Mouse (Mus musculus) spleen, postnatal 36 days (tissue): ENCODE results near the gene Cdc42.

Experiments
- DNase-seq, 2 experiments: peaks; one replicate each; pipeline ENCODE4 v3.0.0; 2022; ENCODE audit warnings: low spot score in 2 of 2, mixed read lengths in 1 of 2

Gene Cdc42

GRCm38 (mm10) chr4:137285876-137286661, 71.5 kb downstream of the Cdc42 start:
- DNase-seq: no peak

GRCm38 (mm10) chr4:137283407-137283732, 74.2 kb downstream of the Cdc42 start:
- DNase-seq: no peak

- no peak for DNase-seq
Measured at GRCm38 (mm10) chr4:137282584-137283406, 74.7 kb downstream of the Cdc42 start.

- DNase-seq: no peak
Measured at GRCm38 (mm10) chr4:137282122-137282521, 75.4 kb downstream of the Cdc42 start.

- DNase-seq: no peak
Measured at GRCm38 (mm10) chr4:137281273-137281672, 76.2 kb downstream of the Cdc42 start.

- DNase-seq: no peak
Measured at GRCm38 (mm10) chr4:137279346-137279745, 78.2 kb downstream of the Cdc42 start.

- no peak for DNase-seq
Measured at GRCm38 (mm10) chr4:137278144-137279040, 79.1 kb downstream of the Cdc42 start.

GRCm38 (mm10) chr4:137277600-137278143, 79.8 kb downstream of the Cdc42 start:
- DNase-seq: no peak

- DNase-seq: no peak
Measured at GRCm38 (mm10) chr4:137277166-137277513, 80.4 kb downstream of the Cdc42 start, which contains the start of gene Wnt4. TSS of gene Wnt4 (plus strand) at chr4:137277489.

GRCm38 (mm10) chr4:137276443-137277165, 80.9 kb downstream of the Cdc42 start:
- DNase-seq: no peak

GRCm38 (mm10) chr4:137274304-137274703, 83.2 kb downstream of the Cdc42 start:
- no peak for DNase-seq

- no peak for DNase-seq
Measured at GRCm38 (mm10) chr4:137271856-137272255, 85.7 kb downstream of the Cdc42 start.
